Mouse (Mus musculus): ENCODE measurements around the gene Ccdc117. TPM values are rescaled to one million over a fixed set of nuclear protein-coding genes. Genes with fewer than 3 reads are reported as not detected.
"Not testable (repeated sequence)": the region's sequence is repeated elsewhere in the genome, so short reads cannot be mapped to it uniquely, and the experiment has no call there.

Ccdc117 gene
- polyA plus RNA-seq, 1 experiment from 2014 or later, result 11.2 TPM

- Histone ChIP-seq H3K27ac (replicated peaks) (no peak overlapping the region), H3K36me3 (no peaks in the 10 kb centered on the region), H3K4me1 (0 out of 2 replicates have a peak, but pooled peaks cover 2% of the 10 kb centered on the region), H3K4me2 (no peak overlapping the region), H3K9me3 (replicated peaks) (no peaks in the 10 kb centered on the region), H3K9ac (replicated peaks) (no peak overlapping the region), H3K27me3 (replicated peaks) (no peaks in the 10 kb centered on the region), H3K4me3 (replicated peaks) (no peak overlapping the region)
- WGBS, result 83% methylated on average over 10 of the region's 10 CpGs
- no peak for ATAC-seq (ENCODE audit: low FRiP score)
These were observed 50.9 kb downstream of the Ccdc117 start for GRCm38 (mm10) chr11:5490989-5491656.

GRCm38 (mm10) chr11:5489433-5489832, 52.6 kb downstream of the Ccdc117 start:
- not testable (repeated sequence) for H3K9me3 ChIP-seq (replicated peaks); H3K36me3 ChIP-seq; H3K4me2 ChIP-seq; ATAC-seq (ENCODE audit: low FRiP score); H3K27ac ChIP-seq (replicated peaks); H3K4me1 ChIP-seq; H3K4me3 ChIP-seq (replicated peaks); H3K27me3 ChIP-seq (replicated peaks); H3K9ac ChIP-seq (replicated peaks)
- 93% methylated on average over 10 of the region's 10 CpGs for WGBS

DNA sequence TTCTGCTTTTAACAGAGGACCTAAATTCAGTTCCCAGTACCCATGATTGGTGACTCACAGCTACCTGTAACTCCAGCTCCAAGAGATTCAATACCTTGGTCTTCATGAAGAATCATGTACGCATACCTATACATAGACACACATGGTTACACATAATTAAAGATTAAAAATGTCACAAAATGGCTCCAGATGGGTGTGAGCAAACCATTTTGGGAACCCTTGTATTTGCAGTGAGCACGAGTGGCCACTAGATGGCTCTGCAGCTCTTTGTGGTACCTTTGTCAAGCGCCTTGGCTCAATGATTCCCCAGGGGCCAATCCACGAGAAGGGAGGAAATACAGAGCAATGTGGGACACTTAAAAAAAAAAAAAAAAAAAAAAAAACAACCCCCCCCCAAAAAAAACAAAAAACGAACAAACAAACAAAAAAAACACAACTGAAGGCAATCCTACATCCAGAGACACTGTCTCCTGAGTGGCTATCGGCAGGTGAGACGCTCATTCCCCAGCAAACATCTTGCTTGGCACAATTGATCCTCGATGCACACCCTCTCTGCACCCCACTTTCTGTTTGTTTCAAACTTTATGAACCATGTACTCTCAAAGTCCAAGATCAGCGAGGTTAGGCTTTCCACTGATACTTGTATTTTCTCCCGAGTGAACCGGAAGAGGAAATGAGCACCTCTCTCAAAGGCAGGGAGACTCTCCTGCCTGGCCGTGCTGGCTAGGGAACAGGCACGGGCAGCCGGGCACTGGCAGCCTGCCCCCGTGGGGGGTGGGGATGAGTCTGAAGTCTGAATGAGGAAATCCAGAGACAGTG, 56.6 kb downstream of the Ccdc117 start:
- H3K27me3 ChIP-seq (replicated peaks), result no peaks in the 10 kb centered on the region
- ATAC-seq (ENCODE audit: low FRiP score), result peak; percentile 81
- H3K4me1 ChIP-seq, result peaks cover 8% of the 10 kb centered on the region
- WGBS, result 10% methylated on average over 15 of the region's 15 CpGs
- no peaks in the 10 kb centered on the region for H3K9me3 ChIP-seq (replicated peaks)
- H3K4me2 ChIP-seq, result peak overlapping the region; percentile 70
- peak overlapping the region; percentile 56 for H3K27ac ChIP-seq (replicated peaks)
- peak overlapping the region; percentile 42 for H3K4me3 ChIP-seq (replicated peaks)
- H3K9ac ChIP-seq (replicated peaks), result peak overlapping the region; percentile 40
- H3K36me3 ChIP-seq, result no peaks in the 10 kb centered on the region

DNA sequence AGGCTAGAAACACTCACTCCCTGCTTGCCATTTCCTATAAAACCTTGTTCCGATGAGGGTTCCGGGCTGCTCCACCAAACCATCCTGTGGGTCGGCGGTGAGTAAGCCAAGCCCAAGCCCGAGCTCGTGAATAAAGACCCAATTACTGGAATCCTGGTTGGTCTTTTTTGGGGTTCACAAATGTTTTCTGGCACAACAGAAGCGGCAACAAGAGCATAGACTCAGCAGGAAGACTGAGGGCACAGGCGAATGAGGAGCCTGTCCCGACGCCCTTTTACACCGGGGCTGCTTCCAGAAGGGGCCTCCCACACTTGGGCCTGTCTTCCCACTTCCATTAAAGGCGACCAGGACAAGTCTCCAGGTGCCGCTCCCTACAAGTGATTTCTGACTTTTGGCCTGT, 59.4 kb downstream of the Ccdc117 start:
- ATAC-seq (ENCODE audit: low FRiP score), result no peak
- Histone ChIP-seq H3K4me1 (peaks cover 8% of the 10 kb centered on the region), H3K9me3 (replicated peaks) (no peaks in the 10 kb centered on the region), H3K9ac (replicated peaks) (no peak overlapping the region), H3K4me2 (no peak overlapping the region), H3K4me3 (replicated peaks) (no peak overlapping the region), H3K27me3 (replicated peaks) (no peaks in the 10 kb centered on the region), H3K27ac (replicated peaks) (no peak overlapping the region), H3K36me3 (no peaks in the 10 kb centered on the region)
- WGBS, result 89% methylated on average over 13 of the region's 13 CpGs

Other genes starting within 250 kb of the Ccdc117 start
- 7.2 and 8.5 TPM in 2 replicates for gene Znrf3, start 97.3 kb downstream of the Ccdc117 start, polyA plus RNA-seq (2015; fragmentation: Nextera tagmentation; extraction: Ambion mirVana)
- gene Xbp1, start 21.5 kb downstream of the Ccdc117 start, polyA plus RNA-seq (2015; fragmentation: Nextera tagmentation; extraction: Ambion mirVana), result 154 and 184 TPM in 2 replicates
- gene Ankrd36, start 27.5 kb upstream of the Ccdc117 start, polyA plus RNA-seq (2015; fragmentation: Nextera tagmentation; extraction: Ambion mirVana), result not detected in 2 replicates
- 197 and 206 TPM in 2 replicates for gene Mrps24, start 173.5 kb upstream of the Ccdc117 start, polyA plus RNA-seq (2015; fragmentation: Nextera tagmentation; extraction: Ambion mirVana)
- gene Urgcp, start 220.2 kb upstream of the Ccdc117 start, polyA plus RNA-seq (2015; fragmentation: Nextera tagmentation; extraction: Ambion mirVana), result 33.0 and 34.1 TPM in 2 replicates
- 131 and 142 TPM in 2 replicates for gene Dbnl, start 246.3 kb upstream of the Ccdc117 start, polyA plus RNA-seq (2015; fragmentation: Nextera tagmentation; extraction: Ambion mirVana)